8 mouse cellular contexts compared by ENCODE assay signal in the genomic region with DNA sequence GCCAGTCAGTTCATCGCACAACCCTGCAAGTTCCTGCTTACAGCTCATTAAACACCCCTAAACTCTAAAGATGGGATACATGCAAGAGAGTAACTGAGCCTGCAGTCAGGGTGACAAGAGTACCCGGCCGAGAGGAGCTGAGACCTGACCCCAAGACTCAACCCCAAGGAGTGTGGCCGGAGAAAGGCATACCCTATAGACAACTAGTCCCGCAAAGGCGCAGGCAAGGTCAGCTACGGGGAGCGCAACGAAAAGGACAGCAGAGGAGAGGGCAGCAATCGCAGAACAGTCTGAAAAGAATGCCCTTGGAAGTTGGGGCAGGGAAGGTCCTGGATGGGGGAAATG. TPM values are rescaled to one million over a fixed set of nuclear protein-coding genes. Genes with fewer than 3 reads are reported as not detected.
A peak's percentile ranks its signal among the peaks of the same experiment; 100 is the strongest.
DNase-seq lines count a peak whose midpoint lies in the region; ATAC-seq and TF ChIP-seq lines count a peak whose summit lies in the region.

No protein-coding gene starts in this region.

- H3K9ac ChIP-seq in heart, embryonic 16.5 days (ENCODE audit: low read length) = peak overlapping the region; percentile 97
- H3K9ac ChIP-seq in liver, postnatal 0 days (replicated peaks) = peak overlapping the region; percentile 86

- intact Hi-C loops in gastrocnemius, postnatal 36 days (cut with DNase I) = loop anchor here (2.0 to 5.0 kb wide), 4 partner anchors 44 to 301 kb away; no protein-coding TSS in a partner anchor

- no peak for TF ChIP-seq EP300 in liver, postnatal 0 days (IDR thresholded peaks at IDR 0.05; ENCODE audit: low read depth)

- H3K4me1 ChIP-seq in heart, embryonic 16.5 days (ENCODE audit: control insufficient read depth, insufficient read depth, low read length) = peaks cover 30% of the 10 kb centered on the region
- H3K4me1 ChIP-seq in liver, postnatal 0 days (ENCODE audit: insufficient read depth) = peaks cover 17% of the 10 kb centered on the region

- H3K36me3 ChIP-seq in heart, embryonic 16.5 days (ENCODE audit: control insufficient read depth, insufficient read depth) = no peaks in the 10 kb centered on the region
- H3K36me3 ChIP-seq in liver, postnatal 0 days (replicated peaks; ENCODE audit: insufficient read depth, low read length) = no peaks in the 10 kb centered on the region

- peak overlapping the region; percentile 93 for H3K27ac ChIP-seq in heart, embryonic 16.5 days (ENCODE audit: low read length)
- peak overlapping the region; percentile 95 for H3K27ac ChIP-seq in liver, postnatal 0 days (ENCODE audit: low read depth)

- H3K4me2 ChIP-seq in heart, embryonic 16.5 days (ENCODE audit: low read depth, low read length) = peak overlapping the region; percentile 86
- peak overlapping the region; percentile 91 for H3K4me2 ChIP-seq in liver, postnatal 0 days (ENCODE audit: low read depth, low read length)

- 0% methylated on average over 10 of the region's 10 CpGs for WGBS in heart, embryonic 16.5 days
- 1% methylated on average over 10 of the region's 10 CpGs for WGBS in liver, postnatal 0 days (ENCODE audit: insufficient replicate concordance)

- H3K4me3 ChIP-seq in heart, embryonic 16.5 days (ENCODE audit: low read length) = peak overlapping the region; percentile 87
- peak overlapping the region; percentile 84 for H3K4me3 ChIP-seq in liver, postnatal 0 days (ENCODE audit: low read depth, low read length)

- peak; percentile 27 for DNase-seq in gastrocnemius, adult 18-20 months (ENCODE audit: low spot score)
- DNase-seq in gastrocnemius, postnatal 36 days = no peak
- DNase-seq in thymus, postnatal 0 days (ENCODE audit: low spot score) = peak; percentile 36
- DNase-seq in thymus, postnatal 4 days = no peak
- no peak for DNase-seq in liver, postnatal 0 days
- DNase-seq in layer of hippocampus, adult 18-20 months (ENCODE audit: low spot score in 2 of 2) = no peak

- TF ChIP-seq CTCF in liver, postnatal 0 days (IDR thresholded peaks at IDR 0.05; ENCODE audit: low read depth) = no peak

- ATAC-seq in heart, embryonic 16.5 days (replicated peaks; ENCODE audit: extremely low read depth, insufficient read depth, low FRiP score) = no peak
- ATAC-seq in liver, postnatal 0 days = no peak
- ATAC-seq in inflammation-experienced regulatory T-cells, adult 6 months = no peak

- H3K27me3 ChIP-seq in heart, embryonic 16.5 days (ENCODE audit: control insufficient read depth, insufficient read depth, low read length) = no peaks in the 10 kb centered on the region
- H3K27me3 ChIP-seq in liver, postnatal 0 days (ENCODE audit: insufficient read depth, low read length) = 0 out of 2 replicates have a peak, but pooled peaks cover 3% of the 10 kb centered on the region

- no peaks in the 10 kb centered on the region for H3K9me3 ChIP-seq in heart, embryonic 16.5 days (replicated peaks; ENCODE audit: control insufficient read depth, low read length)
- no peaks in the 10 kb centered on the region for H3K9me3 ChIP-seq in liver, postnatal 0 days (ENCODE audit: low read length)

RNA-seq across cellular contexts. Expression of gene Rapgef2, which starts 0.3 kb away (rescaled TPM):
- total RNA-seq in gastrocnemius, adult 18-20 months (2021) = 10 to 100 TPM; 15.8 to 16.7 TPM
- 10 to 100 TPM; 13.6 to 16.0 TPM for total RNA-seq in gastrocnemius, postnatal 36 days (2021)
- 4.3 and 5.7 TPM in 2 replicates for polyA plus RNA-seq in thymus, postnatal 0 days (2015; fragmentation: Nextera tagmentation; extraction: Ambion mirVana)
- 4.9 and 5.4 TPM in 2 replicates for polyA plus RNA-seq in heart, embryonic 16.5 days (2015; fragmentation: Nextera tagmentation; extraction: Ambion mirVana)
- polyA plus RNA-seq in liver, postnatal 0 days (2015; fragmentation: Nextera tagmentation; extraction: Ambion mirVana) = 1.8 TPM in 2 replicates
- polyA plus RNA-seq in inflammation-experienced regulatory T-cells, adult 6 months (2017; shearing (Covaris generic)) = 1 to 10 TPM; 5.0 to 7.9 (median 6.5) TPM
- total RNA-seq in layer of hippocampus, adult 18-20 months (2021) = 100 to 1,000 TPM; 158 to 163 TPM

RNA-seq across cellular contexts. Expression of gene Gm17359, which starts 50.5 kb away (rescaled TPM):
- total RNA-seq in gastrocnemius, adult 18-20 months (2021) = not detected
- total RNA-seq in gastrocnemius, postnatal 36 days (2021) = not detected
- polyA plus RNA-seq in thymus, postnatal 0 days (2015; fragmentation: Nextera tagmentation; extraction: Ambion mirVana) = 0.23 TPM in 1 of 2 replicates, not detected in the other
- not detected in 2 replicates for polyA plus RNA-seq in heart, embryonic 16.5 days (2015; fragmentation: Nextera tagmentation; extraction: Ambion mirVana)
- 0.09 TPM in 2 replicates for polyA plus RNA-seq in liver, postnatal 0 days (2015; fragmentation: Nextera tagmentation; extraction: Ambion mirVana)
- not detected for polyA plus RNA-seq in inflammation-experienced regulatory T-cells, adult 6 months (2017; shearing (Covaris generic))
- total RNA-seq in layer of hippocampus, adult 18-20 months (2021) = not detected

Comparison
In these comparisons a context has a peak if more than half of its experiments do, and no peak if none do; other contexts are left out.
1. DNase-seq: peak in gastrocnemius, adult 18-20 months (single experiment) and thymus, postnatal 0 days (single experiment); none in gastrocnemius, postnatal 36 days (0 of 2), thymus, postnatal 4 days (single experiment), liver, postnatal 0 days (single experiment) and layer of hippocampus, adult 18-20 months (0 of 2).